Mouse (Mus musculus) testis, adult 2 months (tissue): ENCODE measurements at regions not wholly inside any gene's neighbourhood (a gene's known extent, or its start where the extent isn't known, plus 50 kb on each side); places are given as distances from the start of the nearest gene placed in this dataset.

Source experiments
- CTCF ChIP-seq: fragments of 200-500 bp; IDR thresholded peaks from 2 replicates; pipeline ENCODE4 v1.5.1; 2012; ENCODE audit warnings: low read depth, mild to moderate bottlenecking, inconsistent platforms, low read length, moderate library complexity; ENCODE audit not compliant: control insufficient read depth, insufficient read depth, insufficient replicate concordance
- POLR2A ChIP-seq: fragments of 200-500 bp; IDR thresholded peaks from 2 replicates; pipeline ENCODE4 v1.6.1; 2012; ENCODE audit warnings: low read depth, mild to moderate bottlenecking, inconsistent platforms, low read length, moderate library complexity; ENCODE audit not compliant: control insufficient read depth

- TF ChIP-seq POLR2A (no peak), CTCF (no peak)
Observed at GRCm38 (mm10) chr17:83955058-83955697, 107.4 kb upstream of the Haao start.
